Mouse (Mus musculus) stomach, postnatal 0 days (tissue): ENCODE data around the gene Nhsl2.

ENCODE experiments used
- CTCF ChIP-seq: IDR thresholded peaks from 2 replicates; pipeline ENCODE4 v1.5.1; 2016; ENCODE audit warnings: antibody characterized with exemption, low read depth, mild to moderate bottlenecking, moderate library complexity
- EP300 ChIP-seq: optimal IDR thresholded peaks from 2 replicates; pipeline ENCODE3; 2016; ENCODE audit warnings: antibody characterized with exemption

- TF ChIP-seq EP300 (no peak), CTCF (no peak)
Measured at GRCm38 (mm10) chrX:101939486-101939885, 90.3 kb downstream of the Nhsl2 start.
